Mouse (Mus musculus) liver, adult 2 months (tissue): ENCODE data around the gene Map9. TPM values are rescaled to one million over a fixed set of nuclear protein-coding genes. Genes with fewer than 3 reads are reported as not detected.

Source experiments
- DNase-seq: peaks from one replicate; pipeline ENCODE4 v3.0.0-alpha.2; 2011; ENCODE audit warnings: low read depth, low spot score; ENCODE audit errors: extremely low read depth
- H3K27ac ChIP-seq: fragments of 200-500 bp; replicated peaks from 2 replicates; pipeline ENCODE4 v1.5.1; 2012; ENCODE audit warnings: low read depth, mild to moderate bottlenecking, control low read depth, inconsistent platforms, low read length; ENCODE audit not compliant: insufficient read depth
- H3K27me3 ChIP-seq: fragments of 200-500 bp; 2 replicates; pipeline ENCODE4 v1.6.1; 2012; ENCODE audit warnings: mild to moderate bottlenecking, moderate library complexity, low read length, inconsistent platforms; ENCODE audit not compliant: control insufficient read depth, insufficient read depth
- H3K36me3 ChIP-seq: fragments of 200-500 bp; 2 replicates; pipeline ENCODE4 v1.6.1; 2012; ENCODE audit warnings: low read length, inconsistent platforms; ENCODE audit not compliant: control insufficient read depth, insufficient read depth
- H3K4me1 ChIP-seq: fragments of 200-500 bp; 2 replicates; pipeline ENCODE4 v1.6.1; 2011; ENCODE audit warnings: low read length; ENCODE audit not compliant: control insufficient read depth, insufficient read depth
- H3K4me3 ChIP-seq: fragments of 200-500 bp; 2 replicates; pipeline ENCODE4 v1.5.1; 2011; ENCODE audit warnings: low read depth, mild to moderate bottlenecking, control low read depth, low read length, moderate library complexity; ENCODE audit not compliant: insufficient read depth
- H3K79me2 ChIP-seq: fragments of 200-500 bp; 2 replicates; pipeline ENCODE4 v1.6.1; 2012; ENCODE audit warnings: inconsistent platforms, mild to moderate bottlenecking, low read length, moderate library complexity; ENCODE audit not compliant: control insufficient read depth, insufficient read depth
- H3K9ac ChIP-seq: fragments of 200-500 bp; 2 replicates; pipeline ENCODE4 v1.6.1; 2012; ENCODE audit warnings: low read depth, mild to moderate bottlenecking, control low read depth, inconsistent platforms, low read length
- CTCF ChIP-seq: fragments of 200-500 bp; IDR thresholded peaks from 2 replicates; pipeline ENCODE4 v1.5.1; 2011; ENCODE audit warnings: low read depth, low read length, control low read depth
- POLR2A ChIP-seq: fragments of 200-500 bp; IDR thresholded peaks from 2 replicates; pipeline ENCODE4 v1.6.1; 2011; ENCODE audit warnings: low read length, control low read depth; ENCODE audit not compliant: insufficient read depth; ENCODE audit errors: extremely low read depth
- WGBS: fragments of 180-500 bp; shearing (Covaris S2); methylation state at CpG from one replicate; pipeline ENCODE4 v1.1.7; 2018; 5-methylcytosine and 5-hydroxymethylcytosine counted together
- polyA plus RNA-seq: library from polyadenylated mRNA; depleted of rRNA; stranded (reverse); fragments of >200 nt; gene quantifications from 2 replicates; pipeline ENCODE4 v1.2.3, GENCODE M21; 2012
- total RNA-seq: library from RNA; depleted of rRNA; stranded (reverse); fragments of >200 nt; gene quantifications from 2 replicates; pipeline ENCODE4 v1.2.3, GENCODE M21; 2014

The Map9 gene
- total and polyA plus RNA-seq, 2 experiments = 0.04 to 0.28 TPM

DNA sequence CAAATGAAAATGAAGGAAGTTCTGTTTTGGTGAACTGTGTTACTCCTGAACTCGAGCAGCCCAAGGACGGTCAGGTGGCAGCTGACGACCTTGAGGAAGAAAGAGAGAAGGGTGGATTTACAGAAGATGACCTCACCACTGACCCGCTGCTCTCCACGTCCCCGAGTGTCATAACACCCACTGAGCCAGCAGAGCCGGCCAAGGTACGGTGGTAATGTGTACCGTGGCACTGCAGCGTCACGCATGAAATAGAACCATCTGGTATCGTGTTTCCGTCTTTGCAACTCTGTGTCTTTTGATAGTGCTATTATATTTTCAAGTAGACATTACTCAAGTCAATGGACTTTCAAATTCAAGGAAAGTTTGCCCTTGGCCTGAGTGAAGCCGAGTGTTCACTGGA is 19.1 kb downstream of the Map9 start:
- DNase-seq = no peak
- TF ChIP-seq CTCF (no peak), POLR2A (no peak)
- Histone ChIP-seq H3K9ac (no peak overlapping the region), H3K27me3 (no peaks in the 10 kb centered on the region), H3K4me3 (no peak overlapping the region), H3K4me1 (no peaks in the 10 kb centered on the region), H3K79me2 (no peaks in the 10 kb centered on the region), H3K27ac (no peak overlapping the region), H3K36me3 (no peaks in the 10 kb centered on the region)
- 88% methylated on average over 14 of the region's 14 CpGs for WGBS

DNA sequence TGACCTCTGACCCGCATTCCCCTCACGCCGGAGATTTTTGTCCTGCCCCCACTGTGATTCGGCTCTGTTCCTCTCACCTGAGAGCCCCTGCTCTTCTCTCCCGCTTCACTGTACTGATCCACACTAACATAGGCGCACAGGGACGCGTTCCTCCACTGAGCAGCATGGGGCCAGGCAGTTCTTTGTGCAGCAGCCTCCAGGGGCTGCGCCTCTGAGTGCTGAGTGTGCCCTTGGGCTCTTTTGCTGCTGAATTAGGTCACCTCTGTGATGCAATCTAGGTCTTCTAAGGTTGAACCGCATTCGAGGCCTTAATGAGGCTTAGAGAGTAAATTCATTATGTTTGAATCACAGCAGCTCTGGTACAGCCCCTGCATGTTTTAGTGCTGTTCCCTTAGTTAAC is 24.5 kb downstream of the Map9 start:
- Histone ChIP-seq H3K27ac (no peak overlapping the region), H3K27me3 (no peaks in the 10 kb centered on the region), H3K36me3 (no peaks in the 10 kb centered on the region), H3K4me1 (no peaks in the 10 kb centered on the region), H3K9ac (no peak overlapping the region), H3K4me3 (no peak overlapping the region), H3K79me2 (no peaks in the 10 kb centered on the region)
- DNase-seq = no peak
- WGBS = 66% methylated on average over 11 of the region's 11 CpGs
- TF ChIP-seq POLR2A = no peak
- TF ChIP-seq CTCF = no peak

DNA sequence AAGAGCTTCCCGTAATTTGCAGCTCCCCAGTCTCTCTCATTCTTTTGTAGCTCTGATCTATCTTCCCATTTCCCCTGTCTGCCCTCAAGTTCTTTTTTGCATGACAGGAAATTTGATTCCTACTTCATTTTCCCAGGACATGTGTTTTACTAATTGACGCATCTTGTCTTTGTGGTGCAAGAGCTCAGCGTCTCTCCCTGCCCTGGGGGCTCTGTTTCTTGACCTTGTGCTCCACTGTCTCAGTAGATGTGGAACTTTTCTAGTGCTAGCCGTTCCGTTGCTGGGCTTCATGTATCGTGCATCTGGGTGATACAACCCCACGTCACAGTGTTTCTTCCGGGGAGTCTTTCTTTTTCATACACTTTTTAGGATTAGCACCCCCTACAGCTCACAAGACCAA is 27.2 kb downstream of the Map9 start:
- H3K4me1 ChIP-seq = no peaks in the 10 kb centered on the region
- H3K79me2 ChIP-seq = no peaks in the 10 kb centered on the region
- DNase-seq = no peak
- H3K27me3 ChIP-seq = no peaks in the 10 kb centered on the region
- no peak overlapping the region for H3K9ac ChIP-seq
- H3K4me3 ChIP-seq = no peak overlapping the region
- TF ChIP-seq POLR2A (no peak), CTCF (no peak)
- no peaks in the 10 kb centered on the region for H3K36me3 ChIP-seq
- 85% methylated on average over 8 of the region's 8 CpGs for WGBS
- H3K27ac ChIP-seq = no peak overlapping the region

DNA sequence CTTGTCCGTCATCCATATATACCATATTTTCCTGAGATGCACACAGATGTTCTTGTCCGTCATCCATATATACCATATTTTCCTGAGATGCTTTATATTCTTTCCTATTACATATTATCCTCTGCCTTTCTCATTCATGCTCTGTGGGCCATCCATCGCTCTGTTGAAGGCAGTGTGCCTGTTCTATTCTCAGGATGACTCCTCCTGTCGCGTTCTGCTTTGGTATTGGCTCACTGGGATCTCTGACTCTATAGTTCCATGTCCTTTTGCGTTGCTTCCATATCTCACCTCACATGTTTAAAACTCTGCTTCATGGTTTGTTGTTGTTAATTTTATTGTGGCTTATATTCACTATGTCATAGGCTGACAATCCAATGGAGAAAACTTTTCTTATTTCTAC is 48.0 kb downstream of the Map9 start:
- no peak overlapping the region for H3K9ac ChIP-seq
- no peak overlapping the region for H3K27ac ChIP-seq
- TF ChIP-seq POLR2A (no peak), CTCF (no peak)
- DNase-seq = no peak
- no peaks in the 10 kb centered on the region for H3K36me3 ChIP-seq
- H3K4me1 ChIP-seq = no peaks in the 10 kb centered on the region
- no peaks in the 10 kb centered on the region for H3K27me3 ChIP-seq
- WGBS = 77% methylated on average over 6 of the region's 6 CpGs
- H3K79me2 ChIP-seq = no peaks in the 10 kb centered on the region
- H3K4me3 ChIP-seq = no peak overlapping the region

DNA sequence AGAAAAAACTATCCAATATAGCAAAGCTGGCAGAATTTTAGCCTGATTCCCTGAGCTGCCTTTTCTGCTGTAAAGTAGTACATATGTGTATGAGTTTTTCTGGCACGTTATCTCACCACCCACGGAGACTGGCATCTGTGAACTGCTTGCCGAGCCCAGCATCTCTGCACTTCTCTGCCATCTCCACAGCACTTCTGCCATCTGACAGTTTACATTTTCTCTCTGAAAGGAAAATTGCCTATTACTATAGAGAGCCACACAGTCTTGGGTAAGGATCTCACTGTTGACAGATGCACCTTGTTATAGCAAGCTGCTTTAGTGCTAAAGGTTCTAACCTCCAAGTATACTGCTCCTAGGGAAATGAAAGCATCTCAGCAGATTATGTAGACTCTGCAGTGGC is 48.5 kb downstream of the Map9 start:
- WGBS = 74% methylated on average over 3 of the region's 3 CpGs
- no peaks in the 10 kb centered on the region for H3K27me3 ChIP-seq
- no peak for DNase-seq

DNA sequence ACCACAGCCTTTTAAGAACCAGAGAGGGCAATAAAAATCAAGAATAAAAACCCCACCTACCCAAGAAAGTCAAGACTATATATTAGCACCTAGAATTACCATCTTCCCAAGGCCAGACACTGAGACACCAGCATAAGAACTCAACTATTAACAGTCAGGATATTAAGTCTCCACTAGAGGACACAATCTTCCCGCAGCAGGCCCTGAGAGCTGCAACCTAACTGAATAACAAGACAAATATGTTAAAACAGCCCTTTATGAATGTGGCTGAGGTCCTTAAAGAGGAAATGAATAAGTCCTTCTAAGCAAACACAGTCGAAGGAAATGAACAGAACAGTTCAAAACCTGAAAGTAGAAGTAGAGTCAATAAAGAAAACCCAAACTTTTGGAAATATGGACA is 49.6 kb downstream of the Map9 start:
- no peaks in the 10 kb centered on the region for H3K79me2 ChIP-seq
- no peak for DNase-seq
- 59% methylated on average over 2 of the region's 2 CpGs for WGBS
- no peak overlapping the region for H3K27ac ChIP-seq
- no peaks in the 10 kb centered on the region for H3K4me1 ChIP-seq
- H3K27me3 ChIP-seq = no peaks in the 10 kb centered on the region
- H3K4me3 ChIP-seq = no peak overlapping the region
- TF ChIP-seq POLR2A (no peak), CTCF (no peak)
- H3K36me3 ChIP-seq = no peaks in the 10 kb centered on the region
- no peak overlapping the region for H3K9ac ChIP-seq

More for the DNA sequence above, 48.5 kb downstream of the Map9 start:
- no peaks in the 10 kb centered on the region for H3K36me3 ChIP-seq
- TF ChIP-seq POLR2A (no peak), CTCF (no peak)
- H3K79me2 ChIP-seq = no peaks in the 10 kb centered on the region
- H3K9ac ChIP-seq = no peak overlapping the region
- no peak overlapping the region for H3K27ac ChIP-seq
- no peak overlapping the region for H3K4me3 ChIP-seq
- H3K4me1 ChIP-seq = no peaks in the 10 kb centered on the region
